Mouse (Mus musculus) bone marrow, adult 2 months (tissue): ENCODE results near the gene Vwf. TPM values are rescaled to one million over a fixed set of nuclear protein-coding genes. Genes with fewer than 3 reads are reported as not detected.

Experiments
- H3K27ac ChIP-seq: fragments of 200-500 bp; 2 replicates; pipeline ENCODE4 v1.5.1; 2012; ENCODE audit warnings: low read depth, mild to moderate bottlenecking, control low read depth, inconsistent platforms, low read length; ENCODE audit not compliant: control insufficient read depth, poor library complexity, insufficient read depth
- H3K4me1 ChIP-seq: fragments of 200-500 bp; 2 replicates; pipeline ENCODE4 v1.6.1; 2011; ENCODE audit warnings: low read length; ENCODE audit not compliant: control insufficient read depth, insufficient read depth
- H3K4me3 ChIP-seq: fragments of 200-500 bp; replicated peaks from 2 replicates; pipeline ENCODE3; 2011; ENCODE audit warnings: mild to moderate bottlenecking, low read depth, low read length, control low read depth; ENCODE audit not compliant: control insufficient read depth
- CTCF ChIP-seq: fragments of 200-500 bp; IDR thresholded peaks from 2 replicates; pipeline ENCODE4 v1.5.1; 2011; ENCODE audit warnings: low read length, control low read depth; ENCODE audit not compliant: control insufficient read depth, insufficient read depth
- POLR2A ChIP-seq: fragments of 200-500 bp; IDR thresholded peaks from 2 replicates; pipeline ENCODE4 v1.6.1; 2011; ENCODE audit warnings: low read depth, mild to moderate bottlenecking, control low read depth, low read length, borderline replicate concordance; ENCODE audit not compliant: control insufficient read depth
- WGBS: fragments of 180-500 bp; shearing (Covaris S2); methylation state at CpG from one replicate; pipeline ENCODE4 v1.1.7; 2018; 5-methylcytosine and 5-hydroxymethylcytosine counted together
- polyA plus RNA-seq: library from polyadenylated mRNA; stranded (reverse); fragments of >200 nt; gene quantifications from 2 replicates; pipeline ENCODE4 v1.2.4, GENCODE M21; 2011; ENCODE audit warnings: low replicate concordance; ENCODE audit not compliant: missing spikeins, insufficient read depth, insufficient read length

Vwf gene
- polyA plus RNA-seq, 1 experiment: 147 TPM

DNA sequence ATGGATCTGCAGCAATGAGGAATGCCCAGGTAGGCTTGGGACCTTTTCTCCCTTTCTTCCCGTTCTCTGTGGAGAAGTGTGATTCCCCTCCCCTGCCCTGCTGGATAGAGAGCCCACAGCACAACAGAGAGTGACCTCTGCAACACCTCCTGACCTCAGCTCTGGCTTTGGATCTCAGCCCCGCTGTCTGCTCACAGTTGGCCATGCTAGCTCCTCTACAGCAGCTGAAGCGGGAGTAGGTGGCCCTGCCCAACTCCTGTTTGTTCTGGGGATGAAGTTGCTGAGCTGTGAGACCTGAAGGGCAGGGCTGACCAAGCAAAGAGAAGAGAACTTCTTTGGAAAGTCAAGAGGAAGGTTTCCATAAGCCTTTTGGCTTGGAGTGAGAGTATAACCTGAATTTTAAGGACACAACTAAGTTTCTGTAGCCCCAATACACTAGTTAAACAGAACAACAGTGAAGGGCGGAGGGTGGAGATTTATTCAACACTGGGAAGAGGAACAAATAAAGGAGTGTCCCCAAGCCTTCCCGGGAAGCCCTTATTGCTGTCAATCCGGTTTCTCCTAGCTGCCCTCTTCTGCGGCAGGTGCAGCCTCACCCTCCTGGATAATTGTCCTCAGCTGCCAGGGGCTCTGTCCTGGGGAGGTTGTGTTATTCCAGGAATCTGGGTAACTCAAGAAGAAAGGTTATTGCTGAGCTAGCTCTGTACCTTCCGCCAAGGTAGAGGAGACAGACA is 45.2 kb downstream of the Vwf start:
- 79% methylated on average over 8 of the region's 8 CpGs for WGBS
- no peak for TF ChIP-seq CTCF
- no peak for TF ChIP-seq POLR2A
- Histone ChIP-seq H3K4me1 (peaks cover 3% of the 10 kb centered on the region; the same call in 1 of the 2 replicates), H3K27ac (no peak overlapping the region), H3K4me3 (no peak overlapping the region)

GRCm38 (mm10) chr6:125592536-125592935 is 46.0 kb downstream of the Vwf start:
- no peak overlapping the region for H3K4me3 ChIP-seq
- no peak overlapping the region for H3K27ac ChIP-seq
- TF ChIP-seq CTCF (no peak), POLR2A (no peak)
- WGBS: 90% methylated on average over 6 of the region's 6 CpGs
- peaks cover 2% of the 10 kb centered on the region; the same call in 1 of the 2 replicates for H3K4me1 ChIP-seq

GRCm38 (mm10) chr6:125594311-125594710 is 47.7 kb downstream of the Vwf start:
- Histone ChIP-seq H3K4me1 (peaks cover 2% of the 10 kb centered on the region; the same call in 1 of the 2 replicates), H3K4me3 (no peak overlapping the region), H3K27ac (no peak overlapping the region)
- TF ChIP-seq POLR2A (no peak), CTCF (no peak)
- 78% methylated on average over 4 of the region's 4 CpGs for WGBS

DNA sequence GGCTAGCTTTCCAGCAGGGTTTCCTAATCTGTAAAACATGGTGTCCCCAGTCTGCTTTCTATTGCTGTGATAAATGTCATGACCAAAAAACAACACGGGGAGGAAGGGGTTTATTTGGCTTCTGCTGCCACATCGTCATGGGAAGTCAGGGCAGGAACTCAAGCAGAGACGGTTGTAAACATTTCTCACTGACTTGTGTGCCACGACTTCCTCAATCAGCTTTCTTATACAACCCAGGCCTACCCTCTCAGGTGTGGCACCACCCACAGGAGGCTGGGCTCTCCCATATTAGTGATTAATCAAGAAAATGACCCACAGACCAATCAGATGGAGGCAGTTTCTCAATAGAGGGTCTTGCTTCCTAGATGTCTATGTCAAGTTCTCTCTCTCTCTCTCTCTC is 48.3 kb downstream of the Vwf start:
- H3K27ac ChIP-seq: no peak overlapping the region
- no peak for TF ChIP-seq CTCF
- TF ChIP-seq POLR2A: no peak
- H3K4me1 ChIP-seq: peaks cover 2% of the 10 kb centered on the region; the same call in 1 of the 2 replicates
- H3K4me3 ChIP-seq: no peak overlapping the region
- under 1% methylated on average over 4 of the region's 4 CpGs for WGBS

DNA sequence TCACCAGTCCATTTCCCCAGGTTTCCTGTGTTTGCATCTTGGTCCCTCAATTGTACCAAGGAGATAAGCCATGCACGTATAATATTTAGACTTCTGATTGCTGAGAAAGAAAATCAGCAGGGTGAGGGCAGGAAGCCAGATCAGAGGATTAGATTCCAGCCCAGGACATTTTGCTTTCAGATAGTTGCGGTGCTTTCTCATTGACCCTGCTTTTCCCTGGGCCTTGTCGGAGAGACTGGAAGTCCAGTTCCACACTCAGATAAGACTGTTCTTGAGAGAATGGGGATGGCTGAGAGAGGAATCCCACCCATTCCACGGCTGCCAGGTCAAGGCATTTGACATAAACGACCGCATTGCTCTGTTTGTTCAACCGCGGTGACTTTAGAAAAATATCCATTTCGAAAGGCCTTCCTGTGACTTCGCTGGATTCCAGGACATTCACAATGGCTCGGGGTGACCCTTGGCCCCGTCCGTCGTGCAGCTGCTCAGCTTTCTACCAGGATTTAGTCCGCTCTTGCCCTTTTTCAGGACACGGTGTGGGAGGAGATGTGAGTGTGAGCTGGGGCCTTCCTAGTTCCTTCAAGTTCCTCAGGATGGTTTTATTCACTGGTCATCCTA is 50.2 kb downstream of the Vwf start:
- Histone ChIP-seq H3K27ac (no peak overlapping the region), H3K4me1 (peaks cover 2% of the 10 kb centered on the region; the same call in 1 of the 2 replicates), H3K4me3 (no peak overlapping the region)
- WGBS: 64% methylated on average over 16 of the region's 16 CpGs
- no peak for TF ChIP-seq POLR2A
- no peak for TF ChIP-seq CTCF

DNA sequence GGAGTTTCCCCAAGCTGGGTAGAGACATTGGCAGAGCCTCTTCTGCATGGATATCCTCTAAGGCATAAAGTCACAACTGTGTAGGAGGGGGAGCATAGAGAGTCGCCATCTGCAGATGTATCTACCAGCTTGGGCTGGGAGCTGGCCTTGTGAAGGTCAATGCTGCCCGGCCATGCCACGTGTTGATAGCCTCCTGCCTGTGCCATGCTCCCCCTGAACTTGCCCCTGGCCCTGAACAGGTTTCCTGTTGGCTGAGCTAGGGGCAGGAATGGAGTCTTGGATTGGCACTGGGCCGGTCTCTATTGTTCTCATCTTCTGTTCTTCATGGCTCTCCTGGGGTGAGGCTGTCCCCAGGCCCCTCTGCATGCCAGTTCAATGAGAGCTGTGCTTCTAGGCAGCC is 51.1 kb downstream of the Vwf start:
- 82% methylated on average over 4 of the region's 4 CpGs for WGBS
- Histone ChIP-seq H3K4me3 (no peak overlapping the region), H3K27ac (no peak overlapping the region), H3K4me1 (peaks cover 2% of the 10 kb centered on the region; the same call in 1 of the 2 replicates)
- TF ChIP-seq CTCF: no peak
- no peak for TF ChIP-seq POLR2A

DNA sequence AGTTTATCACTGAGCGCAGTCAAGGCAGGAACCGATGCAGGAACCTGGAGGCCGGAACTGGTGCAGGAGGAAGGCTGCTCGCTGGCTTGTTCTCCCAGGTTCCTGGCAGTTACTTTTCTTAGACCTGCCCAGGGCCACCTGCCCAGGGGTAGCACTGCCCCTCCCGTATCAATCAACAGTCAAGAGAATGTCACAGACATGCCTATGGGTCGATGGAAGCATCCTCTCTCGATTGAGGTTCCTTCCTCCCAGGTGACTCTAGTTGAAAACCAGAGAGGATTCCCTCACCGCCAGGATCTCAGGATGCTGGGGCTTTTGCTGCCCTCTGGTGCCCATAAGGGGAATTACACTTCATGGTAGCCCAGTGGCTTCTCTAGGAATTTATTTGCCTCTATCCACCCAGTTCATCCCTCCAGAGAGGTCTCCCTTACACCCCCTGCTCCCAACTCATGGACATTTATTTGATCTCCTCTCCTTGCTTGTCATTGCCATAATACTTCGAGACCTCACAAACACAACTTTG is 53.5 kb downstream of the Vwf start:
- H3K27ac ChIP-seq: no peak overlapping the region
- TF ChIP-seq POLR2A (no peak), CTCF (peak; percentile 89)
- H3K4me3 ChIP-seq: no peak overlapping the region
- H3K4me1 ChIP-seq: peaks cover 5% of the 10 kb centered on the region
- WGBS: 29% methylated on average over 9 of the region's 9 CpGs

- peaks cover 3% of the 10 kb centered on the region for H3K4me1 ChIP-seq
- WGBS: 81% methylated on average over 8 of the region's 8 CpGs
- H3K27ac ChIP-seq: no peak overlapping the region
- H3K4me3 ChIP-seq: no peak overlapping the region
- TF ChIP-seq POLR2A: no peak
- TF ChIP-seq CTCF: no peak
Observed at GRCm38 (mm10) chr6:125600669-125601068, 54.1 kb downstream of the Vwf start.
